Mouse (Mus musculus) retina, adult 2 months (tissue): ENCODE data around the gene Runx3.

Source experiments
- DNase-seq: peaks from one replicate; pipeline ENCODE4 v3.0.0-alpha.2; 2012; ENCODE audit warnings: low read depth, low spot score

Runx3 gene

DNA sequence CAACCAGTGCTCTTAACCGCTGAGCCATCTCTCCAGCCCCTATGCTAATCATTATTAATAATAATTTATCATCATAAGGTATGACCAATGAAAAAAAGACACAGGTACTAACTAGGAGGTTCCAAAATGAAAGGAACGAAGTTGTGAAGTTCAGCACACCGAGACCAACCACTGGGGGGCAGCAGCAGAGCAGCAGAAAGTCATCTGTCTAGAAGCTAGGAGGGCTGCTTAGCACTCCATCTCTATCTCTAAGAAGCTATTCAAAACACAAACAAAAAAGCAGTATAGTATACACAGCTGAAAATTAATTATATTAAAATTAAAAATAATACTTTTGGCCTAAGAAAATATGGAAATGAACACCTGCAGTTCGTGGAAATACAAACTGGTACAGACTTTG lies 99.2 kb downstream of the Runx3 start:
- peak; percentile 55 for DNase-seq

- no peak for DNase-seq
These were observed 100.2 kb downstream of the Runx3 start for GRCm38 (mm10) chr4:135220641-135221040.

DNA sequence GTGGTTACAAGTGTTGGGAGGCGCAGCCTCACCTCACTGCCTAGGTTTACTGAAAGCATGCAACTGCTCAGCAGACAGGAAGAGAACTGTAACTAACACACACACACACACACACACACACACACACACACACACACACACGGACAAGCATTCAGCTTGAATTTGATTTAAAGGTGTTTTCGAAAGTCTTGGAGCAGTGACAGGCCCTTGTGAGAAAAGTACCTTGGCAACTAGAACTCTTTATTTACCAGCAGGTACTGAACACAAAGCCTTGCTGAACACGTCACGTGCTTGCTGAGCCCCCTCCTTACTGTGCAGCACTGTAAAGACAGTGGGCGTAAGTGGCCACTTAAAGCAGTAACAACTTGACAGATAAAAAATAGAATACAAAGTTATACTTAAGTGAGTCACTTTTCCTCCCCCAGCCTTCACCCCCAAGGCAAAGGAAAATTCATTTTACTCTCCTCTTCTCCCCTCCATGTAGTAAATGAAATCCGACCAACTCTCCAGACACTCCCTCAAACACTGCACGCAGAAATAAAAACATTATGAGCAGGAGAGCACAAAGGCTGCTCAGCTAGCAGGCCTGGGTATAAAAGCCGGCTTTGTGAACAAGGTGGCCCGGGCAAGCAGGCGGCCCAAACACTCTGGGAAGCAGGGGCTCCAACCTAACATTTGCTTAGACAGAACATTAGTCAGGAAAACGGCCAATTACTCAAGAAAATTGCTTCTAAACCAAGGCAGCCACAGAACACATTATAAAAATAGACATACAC lies 101.4 kb downstream of the Runx3 start:
- DNase-seq, result no peak

DNA sequence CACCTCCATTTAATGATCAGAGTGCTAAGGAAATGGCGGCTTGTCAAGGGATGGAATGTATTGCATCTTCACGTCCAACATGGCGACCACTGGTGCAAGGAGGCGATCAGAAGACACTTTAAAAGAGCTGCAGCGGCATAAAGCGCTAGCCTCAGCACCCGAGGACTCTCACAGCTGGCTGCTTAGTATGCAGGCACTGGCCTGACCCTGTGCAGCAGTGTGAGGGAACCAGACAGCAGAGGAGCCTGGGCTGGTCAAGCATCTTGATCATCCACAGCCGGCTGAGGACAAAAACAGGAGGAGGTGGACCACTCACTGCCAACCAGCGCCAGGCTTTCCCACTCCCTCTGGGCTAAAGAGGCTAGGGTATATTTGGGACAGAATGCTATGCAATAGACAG lies 103.4 kb downstream of the Runx3 start:
- DNase-seq, result no peak

DNA sequence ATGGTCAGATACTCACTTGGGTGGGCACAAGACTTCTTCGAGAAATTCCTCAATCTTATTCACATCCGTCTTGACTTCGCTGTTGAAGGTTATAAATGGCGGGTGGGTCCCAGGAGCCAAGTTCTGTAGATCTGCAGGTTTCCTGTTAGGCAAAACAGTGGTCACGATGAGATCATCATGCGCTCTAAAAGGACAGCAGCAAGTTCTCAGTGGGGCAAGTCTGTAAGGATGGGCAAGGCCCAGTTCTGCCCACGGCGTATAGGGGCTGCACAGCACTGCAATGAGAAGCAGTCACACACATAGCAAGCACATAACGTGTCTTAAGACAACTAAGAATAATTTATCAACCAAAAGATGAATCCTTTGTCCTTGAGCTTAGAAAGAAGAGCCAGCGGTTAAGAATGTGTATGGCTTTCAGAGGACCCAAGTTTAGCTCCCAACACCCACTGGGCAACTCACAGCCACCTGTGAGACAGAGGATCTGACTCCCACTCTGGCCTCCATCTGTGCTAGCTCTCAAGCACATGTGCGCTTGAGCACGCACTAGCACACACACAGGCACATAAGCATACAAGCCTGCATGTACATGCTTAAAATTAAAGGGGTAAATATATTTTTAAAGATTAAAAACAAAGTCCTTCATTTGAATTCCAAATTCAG lies 105.7 kb downstream of the Runx3 start:
- no peak for DNase-seq
